Mouse (Mus musculus): ENCODE measurements around the gene Spata22.
A peak's percentile ranks its signal among the peaks of the same experiment; 100 is the strongest.
"Not testable (repeated sequence)": the region's sequence is repeated elsewhere in the genome, so short reads cannot be mapped to it uniquely, and the experiment has no call there.

Spata22 gene

GRCm38 (mm10) chr11:73329442-73329841, at the start of gene Spata22, which contains the start of the genes Aspa and Gm49340:
Gene Spata22 (plus strand): TSS chr11:73329741.
Gene Aspa (minus strand): TSS chr11:73329596.
Gene Gm49340 (plus strand): TSS chr11:73329741.
- no peak for DNase-seq

DNA sequence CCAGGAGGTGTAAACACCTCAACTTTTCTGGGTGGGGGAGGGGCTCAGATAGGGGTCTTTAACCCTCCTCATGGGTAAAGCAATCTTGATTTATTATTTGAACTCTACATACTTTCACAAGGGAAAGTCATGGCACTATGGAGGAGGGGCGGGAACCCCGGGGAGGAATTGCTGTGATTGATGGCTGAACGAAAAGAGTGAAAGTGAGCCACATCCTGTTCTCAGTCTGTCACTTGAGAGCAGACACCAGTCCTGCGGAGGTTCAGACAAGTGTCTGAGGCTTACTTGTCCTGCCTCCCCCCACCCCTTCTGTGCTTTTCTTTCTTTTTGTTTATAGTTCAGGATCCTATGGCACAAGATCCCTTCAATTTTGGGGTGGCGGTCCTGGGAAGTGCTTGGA, 48.8 kb upstream of the Spata22 start:
- DNase-seq: peak; percentile 22

DNA sequence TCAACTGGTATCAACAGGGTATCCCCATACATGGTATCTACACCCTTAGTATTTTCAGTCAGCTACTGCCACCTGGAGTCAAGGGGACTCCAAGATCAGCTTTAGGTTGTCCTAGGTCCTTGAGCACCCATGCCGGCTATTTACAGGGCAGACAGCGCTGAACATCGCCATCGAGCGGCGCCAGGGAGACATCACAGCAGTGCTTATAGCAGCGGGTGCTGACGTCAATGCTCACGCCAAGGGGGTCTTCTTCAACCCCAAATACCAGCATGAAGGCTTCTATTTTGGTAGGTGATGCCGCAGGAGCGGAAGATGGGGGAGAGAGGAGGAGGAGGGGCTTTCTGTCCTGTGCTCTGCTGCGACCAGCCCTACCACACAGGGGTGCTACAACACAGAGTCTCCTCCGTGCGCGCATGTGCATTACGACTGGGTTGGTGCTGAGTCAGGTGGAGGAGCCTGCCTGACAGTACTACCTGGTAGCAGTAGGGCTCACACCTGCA, 48.0 kb upstream of the Spata22 start:
- DNase-seq: peak; percentile 67

DNA sequence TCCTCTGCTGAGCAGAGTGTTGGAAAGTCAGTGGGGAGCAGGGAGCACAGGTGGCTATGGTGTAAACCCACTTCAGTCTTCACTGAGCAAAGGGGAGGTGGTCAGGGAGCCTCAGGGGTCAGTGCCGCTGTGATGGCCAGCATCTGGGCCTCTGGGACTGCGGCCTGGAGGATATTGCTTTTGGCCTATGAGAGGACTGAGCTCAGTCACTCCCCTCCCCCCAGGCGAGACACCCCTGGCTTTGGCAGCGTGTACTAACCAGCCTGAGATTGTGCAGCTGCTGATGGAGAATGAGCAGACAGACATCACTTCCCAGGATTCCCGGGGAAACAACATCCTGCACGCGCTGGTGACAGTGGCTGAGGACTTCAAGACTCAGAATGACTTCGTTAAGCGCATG, 46.2 kb upstream of the Spata22 start:
- no peak for DNase-seq

- no peak for DNase-seq
These were observed 45.6 kb upstream of the Spata22 start for GRCm38 (mm10) chr11:73283926-73284325.

- DNase-seq: no peak
These were observed 45.2 kb upstream of the Spata22 start for GRCm38 (mm10) chr11:73284351-73284750.

DNA sequence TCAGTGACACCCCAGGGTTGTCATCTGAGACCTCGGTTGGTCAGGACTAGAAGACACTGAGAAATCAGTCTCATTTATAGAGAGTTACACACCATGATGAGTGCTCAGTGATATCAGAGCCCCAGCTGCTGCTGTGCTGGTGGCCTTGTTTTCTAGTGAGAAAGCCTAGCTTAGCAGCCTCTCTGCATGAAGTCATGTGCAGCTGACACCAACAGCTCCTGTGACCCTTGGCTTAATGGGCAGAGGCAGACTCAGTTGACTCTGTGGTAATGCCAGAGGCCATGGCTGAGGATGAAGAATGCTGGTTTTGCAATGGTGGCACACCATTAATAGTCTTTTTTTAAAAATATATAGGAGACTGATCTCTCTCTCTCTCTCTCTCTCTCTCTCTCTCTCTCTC, 39.9 kb upstream of the Spata22 start:
- DNase-seq: no peak

- no peak for DNase-seq
These were observed 26.4 kb upstream of the Spata22 start for GRCm38 (mm10) chr11:73303123-73303522.

GRCm38 (mm10) chr11:73315961-73316360, 13.6 kb upstream of the Spata22 start:
- DNase-seq: no peak

DNA sequence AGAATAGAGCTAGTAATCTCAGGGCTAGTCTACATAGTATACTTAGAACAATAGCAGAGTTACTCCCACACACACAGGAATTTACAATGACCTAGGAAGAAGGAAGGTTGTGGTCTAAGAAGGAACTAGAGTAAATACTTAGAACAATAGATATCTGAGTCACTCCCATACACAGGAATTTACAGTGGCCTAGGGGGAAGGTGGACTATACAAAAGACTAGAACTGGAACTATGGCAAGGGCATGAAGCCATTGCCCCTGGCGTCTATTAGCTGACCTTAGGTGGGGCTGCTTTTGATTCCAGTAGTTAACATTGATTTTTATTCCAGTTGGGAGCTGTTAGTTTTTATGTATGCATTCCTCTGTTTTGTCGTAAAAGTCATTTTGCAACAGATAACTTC, 11.0 kb upstream of the Spata22 start:
- DNase-seq: not testable (repeated sequence)

- DNase-seq: not testable (repeated sequence)
These were observed 8.5 kb upstream of the Spata22 start for GRCm38 (mm10) chr11:73321064-73321463.

DNA sequence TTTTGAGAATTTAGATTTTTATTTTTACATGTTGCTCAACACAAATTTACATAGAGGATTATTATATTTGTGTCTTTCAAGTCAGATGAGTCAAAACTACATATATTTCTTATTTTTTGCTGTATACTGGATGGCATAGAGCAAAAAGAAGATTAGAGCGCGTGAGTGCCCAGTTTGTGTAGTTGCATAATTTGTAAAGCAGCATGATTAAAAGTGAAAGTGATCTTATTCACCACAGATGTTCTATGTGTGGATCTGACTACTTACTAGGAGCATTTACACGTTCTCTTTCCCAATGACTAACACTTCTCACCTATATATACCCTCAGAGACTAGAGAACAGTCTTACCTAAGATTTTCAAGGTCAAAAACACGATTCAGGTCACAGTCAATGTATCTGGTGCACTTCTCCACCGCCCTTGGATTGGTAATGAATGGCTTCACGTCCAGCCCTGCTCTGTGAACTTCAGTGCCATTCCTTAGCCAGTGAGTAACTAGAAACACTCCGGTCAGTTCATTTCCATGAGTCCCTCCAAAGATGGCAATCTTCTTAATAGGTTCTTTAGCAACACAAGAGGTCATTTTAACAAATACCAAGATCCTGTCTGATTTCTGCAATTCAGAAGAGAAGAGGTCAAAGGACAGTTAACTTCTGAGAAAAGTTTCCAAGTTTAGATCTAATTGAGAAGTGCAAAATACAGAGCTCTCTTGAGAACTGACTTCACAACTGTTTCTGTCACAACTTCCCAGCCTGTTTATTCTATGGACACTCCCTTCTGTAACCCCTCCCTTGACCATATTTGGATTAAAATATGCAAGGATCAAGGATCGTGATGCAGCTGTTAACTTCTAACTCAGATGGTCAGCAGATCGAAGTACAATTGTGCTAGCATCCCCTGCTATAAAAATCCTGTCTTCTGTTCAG, 5.4 kb upstream of the Spata22 start:
- no peak for DNase-seq

GRCm38 (mm10) chr11:73326485-73326886, 3.1 kb upstream of the Spata22 start:
- no peak for DNase-seq

GRCm38 (mm10) chr11:73327361-73327760, 2.2 kb upstream of the Spata22 start:
- DNase-seq: no peak

DNA sequence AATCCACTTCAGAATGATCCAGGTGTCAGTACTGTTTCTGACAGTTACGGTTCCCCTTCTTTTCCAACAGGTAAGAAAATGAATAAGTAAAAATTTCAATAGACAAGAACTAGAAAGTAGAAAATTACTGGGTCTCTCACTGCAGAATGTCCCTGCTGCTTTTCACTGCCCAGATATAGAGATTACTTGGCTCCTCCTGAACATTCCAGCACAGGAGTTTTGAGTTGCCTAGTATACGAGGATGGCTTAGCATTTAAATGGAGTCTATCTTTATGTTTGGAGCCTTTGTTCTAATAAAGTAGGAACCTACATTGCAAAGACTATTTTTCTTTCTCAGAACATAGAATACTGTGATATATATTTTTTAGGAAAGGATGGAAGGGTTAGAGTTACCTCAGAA, 3.8 kb downstream of the Spata22 start:
- DNase-seq: no peak

DNA sequence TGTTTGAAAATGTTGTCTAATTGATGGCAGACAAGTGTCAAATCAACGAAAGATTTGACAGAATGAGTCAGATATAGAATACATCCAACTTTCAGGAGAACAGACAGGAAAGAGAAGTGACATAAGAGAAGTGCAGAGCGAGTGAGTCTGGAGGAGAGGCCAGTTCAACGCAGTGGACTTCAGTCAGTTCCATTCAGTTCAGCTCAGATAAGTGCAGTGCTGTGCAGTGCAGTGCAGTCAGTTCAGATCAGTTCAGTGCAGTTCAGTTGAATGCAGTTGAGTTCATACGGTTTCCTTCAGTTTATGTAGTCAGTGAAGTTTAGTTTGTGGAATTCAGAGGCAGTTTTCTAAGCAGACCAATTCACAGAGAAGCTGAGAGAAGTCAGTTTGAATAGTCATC, 7.4 kb downstream of the Spata22 start:
- no peak for DNase-seq

GRCm38 (mm10) chr11:73350483-73350882, 20.9 kb downstream of the Spata22 start, which contains the start of gene Olfr20:
Gene Olfr20 (plus strand): TSS chr11:73350783.
- no peak for DNase-seq

- no peak for DNase-seq
These were observed 41.4 kb downstream of the Spata22 start, which contains the start of gene Olfr376 for GRCm38 (mm10) chr11:73370946-73371345. Gene Olfr376 (plus strand): TSS chr11:73371246.

GRCm38 (mm10) chr11:73395374-73395773, 65.8 kb downstream of the Spata22 start:
- no peak for DNase-seq

All from thymus, postnatal 4 days (tissue).